In the genomic region with DNA sequence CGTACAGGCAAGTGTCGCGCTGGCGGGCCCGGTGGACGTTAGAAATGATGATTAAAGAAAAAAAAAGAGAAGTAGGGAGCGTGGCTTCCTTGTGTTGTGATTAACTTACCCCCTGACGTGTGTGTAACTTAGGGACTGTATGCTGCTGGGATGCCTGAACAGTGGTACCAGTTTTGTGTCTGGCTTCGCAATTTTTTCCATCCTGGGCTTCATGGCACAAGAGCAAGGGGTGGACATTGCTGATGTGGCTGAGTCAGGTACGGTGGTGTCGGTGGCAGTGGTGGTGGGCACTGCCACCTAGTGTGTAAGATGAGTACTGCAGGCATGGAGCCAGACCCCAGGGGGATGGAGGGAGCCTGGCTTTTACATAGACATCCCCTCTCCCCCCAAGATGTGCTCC, we compare ENCODE assay signal across 7 mouse cellular contexts. TPM values are rescaled to one million over a fixed set of nuclear protein-coding genes. Genes with fewer than 3 reads are reported as not detected.
DNase-seq lines count a peak whose midpoint lies in the region; ATAC-seq and TF ChIP-seq lines count a peak whose summit lies in the region.

No protein-coding gene starts in this region.

- H3K27me3 ChIP-seq in lung, postnatal 0 days (replicated peaks; ENCODE audit: insufficient read depth, low read length), result no peaks in the 10 kb centered on the region

- peak; percentile 99 for TF ChIP-seq CTCF in lung, postnatal 0 days (IDR thresholded peaks at IDR 0.05)
- peak; percentile 93 for TF ChIP-seq CTCF in olfactory bulb, adult 2 months (IDR thresholded peaks at IDR 0.05; ENCODE audit: insufficient read depth, low read depth, low read length)

- H3K4me3 ChIP-seq in ES-E14 (ENCODE audit: insufficient read depth in 1 of 2, low read depth in 1 of 2, low read length in 2 of 2, poor library complexity in 1 of 2, severe bottlenecking in 1 of 2), result no peak overlapping the region
- H3K4me3 ChIP-seq in lung, postnatal 0 days (ENCODE audit: low read depth, low read length), result no peak overlapping the region
- no peak overlapping the region for H3K4me3 ChIP-seq in olfactory bulb, adult 2 months (ENCODE audit: insufficient read depth, low read depth, low read length)

- no peak overlapping the region for H3K9ac ChIP-seq in ES-E14 (ENCODE audit: insufficient read depth, low read depth, low read length, poor library complexity, severe bottlenecking)
- H3K9ac ChIP-seq in lung, postnatal 0 days (replicated peaks; ENCODE audit: low read depth), result no peak overlapping the region

- 56% methylated on average over 11 of the region's 11 CpGs for WGBS in lung, postnatal 0 days
- 41% methylated on average over 11 of the region's 11 CpGs for WGBS in olfactory bulb, adult 2 months

- H3K27ac ChIP-seq in ES-E14 (ENCODE audit: insufficient read depth, low read depth, low read length, poor library complexity, severe bottlenecking), result no peak overlapping the region
- no peak overlapping the region for H3K27ac ChIP-seq in lung, postnatal 0 days (ENCODE audit: low read length)
- peak overlapping the region; percentile 22; the same call in 1 of the 2 replicates for H3K27ac ChIP-seq in olfactory bulb, adult 2 months (ENCODE audit: insufficient read depth, low read depth, low read length)

- peak; percentile 47 for ATAC-seq in lung, postnatal 0 days

- H3K4me2 ChIP-seq in lung, postnatal 0 days (replicated peaks; ENCODE audit: low read depth, low read length), result no peak overlapping the region

- in situ Hi-C loops in ES-E14 (cut with MboI; ENCODE audit: low sequenced_read_pairs in 2 of 2, unreplicated experiment in 2 of 2), result loop anchor here in 1 of 2 experiments (10.0 kb wide), 1 partner anchor 166 kb away; no protein-coding TSS in a partner anchor

- peaks cover 68% of the 10 kb centered on the region for H3K36me3 ChIP-seq in ES-E14 (ENCODE audit: control insufficient read depth, insufficient read depth, low read length, poor library complexity, severe bottlenecking)
- peaks cover 29% of the 10 kb centered on the region for H3K36me3 ChIP-seq in lung, postnatal 0 days (ENCODE audit: insufficient read depth, low read length)

- H3K9me3 ChIP-seq in ES-E14 (ENCODE audit: control insufficient read depth, insufficient read depth, low read depth, low read length), result no peaks in the 10 kb centered on the region
- no peaks in the 10 kb centered on the region for H3K9me3 ChIP-seq in lung, postnatal 0 days (ENCODE audit: low read length)

- TF ChIP-seq EP300 in lung, postnatal 0 days (IDR thresholded peaks at IDR 0.05), result no peak

- peaks cover 2 to 8% of the 10 kb centered on the region in 2 experiments; a peak in 3 of 4 replicates for H3K4me1 ChIP-seq in ES-E14 (ENCODE audit: control insufficient read depth in 2 of 2, insufficient read depth in 2 of 2, low read length in 2 of 2, poor library complexity in 1 of 2)
- H3K4me1 ChIP-seq in lung, postnatal 0 days (ENCODE audit: insufficient read depth, low read depth, low read length), result peaks cover 4% of the 10 kb centered on the region
- H3K4me1 ChIP-seq in olfactory bulb, adult 2 months (ENCODE audit: control insufficient read depth, insufficient read depth, low read length), result peaks cover 13% of the 10 kb centered on the region; the same call in 1 of the 2 replicates

- peak; percentile 77 to 80 for DNase-seq in B cell, adult 2 months
- DNase-seq in ES-E14 (ENCODE audit: low read depth, low spot score), result peak; percentile 39
- DNase-seq in cerebellum, postnatal 10 days, result peak; percentile 85 to 87
- DNase-seq in gastrocnemius, adult 8-10 months (ENCODE audit: low spot score in 2 of 2), result peak; percentile 45 to 53
- peak; percentile 67 for DNase-seq in kidney, adult 9 months
- peak; percentile 69 for DNase-seq in lung, postnatal 0 days (ENCODE audit: low spot score)

- TF ChIP-seq POLR2A in olfactory bulb, adult 2 months (IDR thresholded peaks at IDR 0.05; ENCODE audit: insufficient read depth, low read depth, low read length), result no peak

TF ChIP-seq in ES-E14, 5 proteins besides CTCF, POLR2A, EP300 and RAD21:
- TF ChIP-seq MAFK (IDR thresholded peaks at IDR 0.05; ENCODE audit: insufficient read depth, low read depth, low read length), result 0 out of 2 replicates have a peak, but pooled peaks have one; percentile 63
- peak; percentile 91 for TF ChIP-seq ZC3H11A (IDR thresholded peaks at IDR 0.05; ENCODE audit: borderline replicate concordance, low read depth, low read length)
- TF ChIP-seq HCFC1 (IDR thresholded peaks at IDR 0.05; ENCODE audit: borderline replicate concordance, insufficient read depth, low read length), result no peak
TF ChIP-seq in ES-E14: peak in this region for 2.

RNA-seq across cellular contexts. Expression of a gene that starts 57.2 kb away (rescaled TPM):
- 150 and 231 TPM in 2 replicates for total RNA-seq in ES-E14 (2012; rRNA removed)
- 10 to 100 TPM; 66.0 to 81.7 (median 77.6) TPM for total RNA-seq in gastrocnemius, adult 8-10 months (2022)
- 92.6 and 119 TPM in 2 replicates for polyA plus RNA-seq in lung, postnatal 0 days (2015; fragmentation: Nextera tagmentation; extraction: Ambion mirVana)
- polyA plus RNA-seq in olfactory bulb, adult 2 months (2012; ENCODE audit: insufficient read depth, insufficient read length, low replicate concordance, missing spikeins), result 322 TPM in 1 of 2 replicates, not detected in the other
